Mouse (Mus musculus): Measurements from ENCODE around the gene Lxn.

- TF ChIP-seq POLR2A (IDR thresholded peaks at IDR 0.05; ENCODE audit: low read depth, low read length) (no peak), RAD21 (IDR thresholded peaks at IDR 0.05; ENCODE audit: low read depth, low read length) (no peak), CTCF (conservative IDR thresholded peaks at IDR 0.05 in 1 of 2, IDR thresholded peaks at IDR 0.05 in 1 of 2; ENCODE audit: low read depth in 2 of 2, low read length in 2 of 2) (no peak), TCF12 (IDR thresholded peaks at IDR 0.05; ENCODE audit: low read depth, low read length) (no peak), MAZ (IDR thresholded peaks at IDR 0.05; ENCODE audit: low read depth, low read length) (no peak), JUND (conservative IDR thresholded peaks at IDR 0.05; ENCODE audit: low read depth, low read length) (no peak), CHD2 (IDR thresholded peaks at IDR 0.05; ENCODE audit: low read length) (no peak), E2F4 (IDR thresholded peaks at IDR 0.05; ENCODE audit: insufficient replicate concordance, low read depth, low read length) (no peak), BHLHE40 (IDR thresholded peaks at IDR 0.05; ENCODE audit: low read depth, low read length) (no peak), NRF1 (IDR thresholded peaks at IDR 0.05; ENCODE audit: low read depth, low read length) (no peak), JUN (IDR thresholded peaks at IDR 0.05; ENCODE audit: insufficient read depth, low read depth, low read length) (no peak), ELF1 (IDR thresholded peaks at IDR 0.05; ENCODE audit: low read depth, low read length) (no peak), ZKSCAN1 (IDR thresholded peaks at IDR 0.05; ENCODE audit: borderline replicate concordance, low read depth, low read length) (no peak)
Observed at GRCm38 (mm10) chr3:67450601-67451210, 13.0 kb downstream of the Lxn start.
